Comparison of ENCODE assay signal across 8 mouse cellular contexts in genomic region chr10:24869760-24870290, GRCm38 (mm10). TPM values are rescaled to one million over a fixed set of nuclear protein-coding genes. Genes with fewer than 3 reads are reported as not detected.
A peak's percentile ranks its signal among the peaks of the same experiment; 100 is the strongest.
DNase-seq lines count a peak whose midpoint lies in the region; ATAC-seq and TF ChIP-seq lines count a peak whose summit lies in the region.

TSS of gene Med23 (plus strand) at chr10:24869986.

- no peaks in the 10 kb centered on the region for H3K9me3 ChIP-seq in erythroblast, embryonic 14.5 days (ENCODE audit: control insufficient read depth, low read length)
- H3K9me3 ChIP-seq in heart, embryonic 11.5 days (replicated peaks; ENCODE audit: control insufficient read depth, low read length), result no peaks in the 10 kb centered on the region
- no peaks in the 10 kb centered on the region for H3K9me3 ChIP-seq in kidney, embryonic 16.5 days (ENCODE audit: low read length)

- H3K79me2 ChIP-seq in C2C12 (ENCODE audit: control insufficient read depth, insufficient read depth), result peaks cover 23% of the 10 kb centered on the region
- H3K79me2 ChIP-seq in liver, adult 2 months (ENCODE audit: control insufficient read depth, insufficient read depth, low read length), result peaks cover 3% of the 10 kb centered on the region; the same call in 1 of the 2 replicates
- H3K79me2 ChIP-seq in myocyte (ENCODE audit: control insufficient read depth, insufficient read depth), result peaks cover 9% of the 10 kb centered on the region

- peak; percentile 78 for TF ChIP-seq CTCF in C2C12 (IDR thresholded peaks at IDR 0.05; ENCODE audit: control insufficient read depth, insufficient read depth, insufficient read length)
- TF ChIP-seq CTCF in brain, embryonic 14.5 days (IDR thresholded peaks at IDR 0.05; ENCODE audit: borderline replicate concordance, extremely low read depth, insufficient read depth, insufficient read length), result peak; percentile 96
- TF ChIP-seq CTCF in liver, adult 2 months (IDR thresholded peaks at IDR 0.05; ENCODE audit: low read depth, low read length), result peak; percentile 97

- H3K79me3 ChIP-seq in C2C12 (ENCODE audit: low read depth), result peaks cover 8% of the 10 kb centered on the region

- H3ac ChIP-seq in C2C12 (ENCODE audit: control insufficient read depth, insufficient read length, low read depth), result peak within 1 kb of the TSS; percentile 97
- peak within 1 kb of the TSS; percentile 36 for H3ac ChIP-seq in myocyte (ENCODE audit: control insufficient read depth, insufficient read length)

- peak within 1 kb of the TSS; percentile 76 for H3K4me2 ChIP-seq in heart, embryonic 11.5 days
- peak within 1 kb of the TSS; percentile 62 for H3K4me2 ChIP-seq in kidney, embryonic 16.5 days (replicated peaks; ENCODE audit: low read depth, low read length)
- H3K4me2 ChIP-seq in myocyte (ENCODE audit: low read depth), result peak within 1 kb of the TSS; percentile 99

- H3K4me1 ChIP-seq in erythroblast, embryonic 14.5 days (ENCODE audit: control insufficient read depth), result peaks cover 10% of the 10 kb centered on the region
- H3K4me1 ChIP-seq in heart, embryonic 11.5 days (ENCODE audit: control insufficient read depth, insufficient read depth, low read length), result no peaks in the 10 kb centered on the region
- H3K4me1 ChIP-seq in kidney, embryonic 16.5 days (ENCODE audit: insufficient read depth, low read length), result no peaks in the 10 kb centered on the region
- no peaks in the 10 kb centered on the region for H3K4me1 ChIP-seq in liver, adult 2 months (ENCODE audit: control insufficient read depth, insufficient read depth, low read length)

- H3K4me3 ChIP-seq in C2C12 (ENCODE audit: insufficient read depth, poor library complexity, severe bottlenecking) (peak within 1 kb of the TSS; percentile 95), myocyte (peak within 1 kb of the TSS; percentile 54)
- peak within 1 kb of the TSS; percentile 74 for H3K4me3 ChIP-seq in erythroblast, embryonic 14.5 days (replicated peaks)
- H3K4me3 ChIP-seq in heart, embryonic 11.5 days (ENCODE audit: low read depth, low read length), result peak within 1 kb of the TSS; percentile 90
- H3K4me3 ChIP-seq in kidney, embryonic 16.5 days (ENCODE audit: low read length), result peak within 1 kb of the TSS; percentile 76
- peak within 1 kb of the TSS; percentile 88 for H3K4me3 ChIP-seq in liver, adult 2 months (ENCODE audit: insufficient read depth, low read depth, low read length)

- no peak within 1 kb of the TSS for H3K27ac ChIP-seq in heart, embryonic 11.5 days (ENCODE audit: low read depth, low read length)
- no peak within 1 kb of the TSS for H3K27ac ChIP-seq in kidney, embryonic 16.5 days (ENCODE audit: low read length)
- H3K27ac ChIP-seq in liver, adult 2 months (replicated peaks; ENCODE audit: insufficient read depth, low read depth, low read length), result no peak within 1 kb of the TSS; the same call in 1 of the 2 replicates

- H3K36me3 ChIP-seq in C2C12 (ENCODE audit: control insufficient read depth, insufficient read depth) (peaks cover 25% of the 10 kb centered on the region), myocyte (ENCODE audit: control insufficient read depth, insufficient read depth) (peaks cover 14% of the 10 kb centered on the region)
- H3K36me3 ChIP-seq in erythroblast, embryonic 14.5 days (ENCODE audit: control insufficient read depth), result peaks cover 36% of the 10 kb centered on the region
- H3K36me3 ChIP-seq in heart, embryonic 11.5 days (ENCODE audit: control insufficient read depth, insufficient read depth, low read length), result peaks cover 7% of the 10 kb centered on the region; the same call in 1 of the 2 replicates
- H3K36me3 ChIP-seq in kidney, embryonic 16.5 days (ENCODE audit: insufficient read depth, low read length), result peaks cover 25% of the 10 kb centered on the region
- H3K36me3 ChIP-seq in liver, adult 2 months (ENCODE audit: control insufficient read depth, insufficient read depth, low read length), result peaks cover 8% of the 10 kb centered on the region; the same call in 1 of the 2 replicates
- peaks cover 8% of the 10 kb centered on the region; the same call in 1 of the 2 replicates for H3K36me3 ChIP-seq in splenic B cell, adult 2 months (ENCODE audit: control insufficient read depth, insufficient read depth, low read length, poor library complexity, severe bottlenecking)

- TF ChIP-seq POLR2A in brain, embryonic 14.5 days (IDR thresholded peaks at IDR 0.05; ENCODE audit: borderline replicate concordance, extremely low read depth, insufficient read depth, insufficient read length, poor library complexity, severe bottlenecking), result peak; percentile 23; the same call in 1 of the 2 replicates
- TF ChIP-seq POLR2A in liver, adult 2 months (IDR thresholded peaks at IDR 0.05; ENCODE audit: extremely low read depth, insufficient read depth, low read length), result no peak
- peak; percentile 63 for TF ChIP-seq POLR2A in myocyte (IDR thresholded peaks at IDR 0.05; ENCODE audit: insufficient read length, low read depth)

- WGBS in heart, embryonic 11.5 days (ENCODE audit: insufficient replicate concordance), result under 1% methylated on average over 36 of the region's 36 CpGs
- under 1% methylated on average over 36 of the region's 36 CpGs for WGBS in kidney, embryonic 16.5 days
- under 1% methylated on average over 36 of the region's 36 CpGs for WGBS in liver, adult 2 months

- peak; percentile 94 for ATAC-seq in heart, embryonic 11.5 days (replicated peaks; ENCODE audit: insufficient number of reproducible peaks, low FRiP score, low TSS enrichment)
- peak; percentile 100 for ATAC-seq in kidney, embryonic 16.5 days (ENCODE audit: low FRiP score, low TSS enrichment)

- DNase-seq in brain, embryonic 14.5 days (ENCODE audit: low read depth), result peak; percentile 99
- DNase-seq in liver, adult 2 months (ENCODE audit: extremely low read depth, low read depth, low spot score), result peak; percentile 94
- peak; percentile 97 for DNase-seq in splenic B cell, adult 2 months (ENCODE audit: low read depth, low spot score)

- H3K9ac ChIP-seq in heart, embryonic 11.5 days (ENCODE audit: low read depth, low read length), result peak within 1 kb of the TSS; percentile 91
- peak within 1 kb of the TSS; percentile 87 for H3K9ac ChIP-seq in kidney, embryonic 16.5 days (replicated peaks; ENCODE audit: low read length)
- H3K9ac ChIP-seq in liver, adult 2 months (ENCODE audit: low read depth, low read length), result peak within 1 kb of the TSS; percentile 90

- H3K27me3 ChIP-seq in C2C12 (ENCODE audit: control insufficient read depth, insufficient read depth, insufficient read length) (no peaks in the 10 kb centered on the region), myocyte (ENCODE audit: control insufficient read depth, insufficient read depth, insufficient read length) (no peaks in the 10 kb centered on the region)
- peaks cover 2% of the 10 kb centered on the region; the same call in 1 of the 2 replicates for H3K27me3 ChIP-seq in erythroblast, embryonic 14.5 days (ENCODE audit: control insufficient read depth)
- no peaks in the 10 kb centered on the region for H3K27me3 ChIP-seq in heart, embryonic 11.5 days (ENCODE audit: control insufficient read depth, insufficient read depth, low read length)
- no peaks in the 10 kb centered on the region for H3K27me3 ChIP-seq in kidney, embryonic 16.5 days (ENCODE audit: insufficient read depth, low read length)
- H3K27me3 ChIP-seq in liver, adult 2 months (ENCODE audit: control insufficient read depth, insufficient read depth, low read length), result no peaks in the 10 kb centered on the region
- no peaks in the 10 kb centered on the region for H3K27me3 ChIP-seq in splenic B cell, adult 2 months (ENCODE audit: control insufficient read depth, insufficient read depth, low read length, poor library complexity, severe bottlenecking)

TF ChIP-seq in C2C12, 6 proteins besides CTCF, POLR2A, EP300 and RAD21:
- TF ChIP-seq MYOD1 (IDR thresholded peaks at IDR 0.05; ENCODE audit: control insufficient read depth, insufficient read length, low read depth) (peak; percentile 22), CEBPB (IDR thresholded peaks at IDR 0.05; ENCODE audit: low read depth) (no peak), USF1 (IDR thresholded peaks at IDR 0.05; ENCODE audit: low read depth) (no peak), MAX (IDR thresholded peaks at IDR 0.05) (peak; percentile 85)

TF ChIP-seq in myocyte, 11 proteins besides CTCF, POLR2A, EP300 and RAD21:
- TF ChIP-seq E2F4 (IDR thresholded peaks at IDR 0.05; ENCODE audit: insufficient read depth) (peak; percentile 62), MYOD1 (IDR thresholded peaks at IDR 0.05; ENCODE audit: control insufficient read depth in 1 of 3, insufficient read length in 2 of 3, low read depth in 2 of 3) (no peak), MYOG (IDR thresholded peaks at IDR 0.05; ENCODE audit: control insufficient read depth in 1 of 3, insufficient read depth in 1 of 3, insufficient read length in 2 of 3, low read depth in 2 of 3) (peak in 1 of 3 experiments; percentile 56), POLR2AphosphoS2 (IDR thresholded peaks at IDR 0.05; ENCODE audit: insufficient read length, low read depth) (peak; percentile 57)

RNA-seq across cellular contexts. Expression of gene Med23, which starts in this region (rescaled TPM):
- 10.5 TPM for polyA plus RNA-seq in C2C12 (2012; fragmentation: generic; extraction: Trizol)
- 51.8 and 56.1 TPM in 2 replicates for polyA plus RNA-seq in brain, embryonic 14.5 days (2012; rRNA removed)
- polyA plus RNA-seq in erythroblast, embryonic 14.5 days (2012), result 0.30 and 0.53 TPM in 2 replicates
- polyA plus RNA-seq in heart, embryonic 11.5 days (2014; fragmentation: Nextera tagmentation; extraction: Ambion mirVana), result 17.7 and 18.4 TPM in 2 replicates
- polyA plus RNA-seq in kidney, embryonic 16.5 days (2015; fragmentation: Nextera tagmentation; extraction: Ambion mirVana), result 24.0 and 26.6 TPM in 2 replicates
- 7.7 and 9.6 TPM in 2 replicates for total RNA-seq in liver, adult 2 months (2014; rRNA removed)
- polyA plus RNA-seq in liver, adult 2 months (2012; rRNA removed), result 5.5 and 6.2 TPM in 2 replicates
- 9.7 TPM for polyA plus RNA-seq in myocyte (2012; fragmentation: generic; extraction: Trizol)
